Mouse (Mus musculus): Measurements from ENCODE around the gene Tube1. TPM values are rescaled to one million over a fixed set of nuclear protein-coding genes. Genes with fewer than 3 reads are reported as not detected.

Gene Tube1
- polyA plus RNA-seq, 1 experiment from 2014 or later: 6.8 TPM

Other genes with a start within 250 kb of the Tube1 start
- gene Lama4, start 168.5 kb upstream of the Tube1 start, polyA plus RNA-seq (2015; fragmentation: Nextera tagmentation; extraction: Ambion mirVana): 18.7 and 26.7 TPM in 2 replicates
- 28.3 and 34.2 TPM in 2 replicates for gene Fam229b, start 62 bp upstream of the Tube1 start, polyA plus RNA-seq (2015; fragmentation: Nextera tagmentation; extraction: Ambion mirVana)
- gene Ccn6, start 29.8 kb downstream of the Tube1 start, polyA plus RNA-seq (2015; fragmentation: Nextera tagmentation; extraction: Ambion mirVana): 0.61 and 0.69 TPM in 2 replicates
- gene Fyn, start 234.9 kb downstream of the Tube1 start, polyA plus RNA-seq (2015; fragmentation: Nextera tagmentation; extraction: Ambion mirVana): 74.1 and 74.9 TPM in 2 replicates